Mouse (Mus musculus) stomach, postnatal 0 days (tissue): Measurements from ENCODE around the gene Ube2j2.

ENCODE experiments used
- CTCF ChIP-seq: IDR thresholded peaks from 2 replicates; pipeline ENCODE4 v1.5.1; 2016; ENCODE audit warnings: antibody characterized with exemption, low read depth, mild to moderate bottlenecking, moderate library complexity
- EP300 ChIP-seq: optimal IDR thresholded peaks from 2 replicates; pipeline ENCODE3; 2016; ENCODE audit warnings: antibody characterized with exemption

DNA sequence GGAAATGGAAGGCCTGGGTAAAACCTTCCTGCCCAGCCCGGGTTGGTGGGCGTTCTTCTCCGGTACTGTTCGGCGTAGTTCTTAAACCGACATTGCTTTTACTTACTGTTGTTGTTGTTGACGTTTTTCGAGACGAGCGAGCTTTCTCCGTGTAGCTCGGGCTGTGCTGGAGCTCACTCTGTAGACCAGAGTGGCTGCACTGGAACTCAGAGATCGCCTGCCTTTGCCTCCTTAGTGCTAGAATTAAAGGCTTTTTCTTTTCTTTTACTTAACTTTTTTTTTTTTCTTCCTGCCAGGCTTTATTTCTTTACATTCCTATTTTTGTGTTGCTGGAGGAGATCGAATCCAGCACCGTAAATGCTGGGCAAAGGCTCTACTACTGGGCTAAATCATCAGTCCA is 50.0 kb downstream of the Ube2j2 start:
- no peak for TF ChIP-seq EP300
- no peak for TF ChIP-seq CTCF
